Mouse (Mus musculus) adrenal gland, postnatal 36 days (tissue): ENCODE data around the gene Ptprs. TPM values are rescaled to one million over a fixed set of nuclear protein-coding genes. Genes with fewer than 3 reads are reported as not detected.
"Not testable (repeated sequence)": the region's sequence is repeated elsewhere in the genome, so short reads cannot be mapped to it uniquely, and the experiment has no call there.

Experiments
- DNase-seq, 2 experiments: peaks; one replicate each; pipeline ENCODE4 v3.0.0; 2021; ENCODE audit warnings: mixed read lengths in 1 of 2
- long read RNA-seq, 2 experiments: library from polyadenylated mRNA; stranded (forward); transcript quantifications; one replicate each; pipeline ENCODE4 v2.0.0; 2021; ENCODE audit warnings: borderline sequencing depth in 2 of 2
- total RNA-seq, 2 experiments: library from RNA; stranded (reverse); gene quantifications; 2 replicates each; pipeline ENCODE4 v1.2.3; 2021

Gene Ptprs
- total RNA-seq, result 100 to 1,000 TPM; 157 to 172 TPM
- long read RNA-seq, experiment 1, partial matches to known transcripts, result 13 of 23 reads
- long read RNA-seq, experiment 1, other reads (novel, unspliced or antisense), result 7 of 23 reads
- long read RNA-seq, experiment 2, partial matches to known transcripts, result 2 of 9 reads
- long read RNA-seq, experiment 2, other reads (novel, unspliced or antisense), result 5 of 9 reads

- peak; percentile 96 to 97 for DNase-seq
These were observed at the start of gene Ptprs for GRCm38 (mm10) chr17:56476402-56476752. Ptprs (minus strand) TSS chr17:56476483.

GRCm38 (mm10) chr17:56524943-56525342 lies 48.7 kb upstream of the Ptprs start:
- DNase-seq, result no peak

GRCm38 (mm10) chr17:56522744-56523143 lies 46.5 kb upstream of the Ptprs start:
- no peak for DNase-seq

GRCm38 (mm10) chr17:56515690-56516410 lies 39.6 kb upstream of the Ptprs start:
- DNase-seq, result no peak

GRCm38 (mm10) chr17:56514916-56515315 lies 38.6 kb upstream of the Ptprs start:
- DNase-seq, result no peak

GRCm38 (mm10) chr17:56514330-56514729 lies 38.0 kb upstream of the Ptprs start:
- no peak for DNase-seq

- no peak for DNase-seq
These were observed 36.0 kb upstream of the Ptprs start, which contains the start of gene Znrf4 for GRCm38 (mm10) chr17:56512310-56512709. Znrf4 (minus strand) TSS chr17:56512431.

GRCm38 (mm10) chr17:56511707-56512090 lies 35.4 kb upstream of the Ptprs start:
- no peak for DNase-seq

- DNase-seq, result no peak
These were observed 34.9 kb upstream of the Ptprs start for GRCm38 (mm10) chr17:56510970-56511706.

GRCm38 (mm10) chr17:56510473-56510969 lies 34.2 kb upstream of the Ptprs start:
- peak; percentile 33 to 48 for DNase-seq

GRCm38 (mm10) chr17:56509707-56510472 lies 33.6 kb upstream of the Ptprs start:
- no peak for DNase-seq

- no peak for DNase-seq
These were observed 32.8 kb upstream of the Ptprs start for GRCm38 (mm10) chr17:56509021-56509640.

GRCm38 (mm10) chr17:56507161-56508068 lies 31.1 kb upstream of the Ptprs start:
- peak; percentile 97 for DNase-seq

GRCm38 (mm10) chr17:56506417-56507065 lies 30.3 kb upstream of the Ptprs start:
- DNase-seq, result no peak

GRCm38 (mm10) chr17:56505401-56505800 lies 29.1 kb upstream of the Ptprs start:
- DNase-seq, result no peak

- peak; percentile 62 to 76 for DNase-seq
These were observed 26.2 kb upstream of the Ptprs start for GRCm38 (mm10) chr17:56502526-56502925.

- not testable (repeated sequence) for DNase-seq
These were observed 25.5 kb upstream of the Ptprs start for GRCm38 (mm10) chr17:56501635-56502400.

GRCm38 (mm10) chr17:56499229-56499628 lies 22.9 kb upstream of the Ptprs start:
- no peak for DNase-seq

GRCm38 (mm10) chr17:56494480-56494879 lies 18.2 kb upstream of the Ptprs start:
- no peak for DNase-seq
